Mouse (Mus musculus) regulatory T cell (primary cell): Measurements from ENCODE around the gene Plagl2.
"Not testable (repeated sequence)": the region's sequence is repeated elsewhere in the genome, so short reads cannot be mapped to it uniquely, and the experiment has no call there.

Source experiments
- in situ Hi-C: fragments of 300-600 bp; cut with MboI, MseI; formaldehyde crosslinking; loops from one replicate; pipeline ENCODE4 v1.15.1; 2025; ENCODE audit warnings: high pct_unique_total_duplicates

Gene Plagl2

GRCm38 (mm10) chr2:153241250-153242014 lies at the start of gene Plagl2, which contains the start of gene Pofut1:
Gene Plagl2 (minus strand): TSS chr2:153241426.
Gene Pofut1 (plus strand): TSS chr2:153241533.
- in situ Hi-C loops: loop anchor here (25.0 kb wide), 1 partner anchor 1796 kb away; no protein-coding TSS in a partner anchor

GRCm38 (mm10) chr2:153287835-153288234 lies 46.6 kb upstream of the Plagl2 start:
- in situ Hi-C loops: loop anchor here (5.0 kb wide), 1 partner anchor 41 kb away; no protein-coding TSS in a partner anchor

GRCm38 (mm10) chr2:153286524-153286923 lies 45.3 kb upstream of the Plagl2 start:
- in situ Hi-C loops: loop anchor here (5.0 kb wide), 1 partner anchor 39 kb away; no protein-coding TSS in a partner anchor

GRCm38 (mm10) chr2:153283919-153284318 lies 42.7 kb upstream of the Plagl2 start:
- in situ Hi-C loops: no loop called here

- in situ Hi-C loops: no loop called here
Measured at GRCm38 (mm10) chr2:153278357-153278756, 37.1 kb upstream of the Plagl2 start.

- in situ Hi-C loops: not testable (repeated sequence)
Measured at GRCm38 (mm10) chr2:153276846-153277245, 35.6 kb upstream of the Plagl2 start.

- in situ Hi-C loops: no loop called here
Measured at GRCm38 (mm10) chr2:153276440-153276839, 35.2 kb upstream of the Plagl2 start.

GRCm38 (mm10) chr2:153275577-153275976 lies 34.4 kb upstream of the Plagl2 start:
- in situ Hi-C loops: not testable (repeated sequence)

- in situ Hi-C loops: no loop called here
Measured at GRCm38 (mm10) chr2:153274919-153275247, 33.7 kb upstream of the Plagl2 start.

- in situ Hi-C loops: not testable (repeated sequence)
Measured at GRCm38 (mm10) chr2:153274200-153274918, 33.1 kb upstream of the Plagl2 start.

GRCm38 (mm10) chr2:153270231-153270915 lies 29.1 kb upstream of the Plagl2 start:
- in situ Hi-C loops: not testable (repeated sequence)

GRCm38 (mm10) chr2:153267331-153267730 lies 26.1 kb upstream of the Plagl2 start:
- in situ Hi-C loops: no loop called here

- in situ Hi-C loops: no loop called here
Measured at GRCm38 (mm10) chr2:153263053-153263452, 21.8 kb upstream of the Plagl2 start.

GRCm38 (mm10) chr2:153259864-153260674 lies 18.8 kb upstream of the Plagl2 start:
- in situ Hi-C loops: no loop called here

- in situ Hi-C loops: no loop called here
Measured at GRCm38 (mm10) chr2:153259030-153259863, 18.0 kb upstream of the Plagl2 start.

GRCm38 (mm10) chr2:153256604-153257003 lies 15.4 kb upstream of the Plagl2 start:
- in situ Hi-C loops: no loop called here

- in situ Hi-C loops: loop anchor here (5.0 to 25.0 kb wide), 3 partner anchors 38 to 1788 kb away; no protein-coding TSS in a partner anchor
Measured at GRCm38 (mm10) chr2:153249751-153250150, 8.5 kb upstream of the Plagl2 start.

- in situ Hi-C loops: loop anchor here (25.0 kb wide), 1 partner anchor 1795 kb away; no protein-coding TSS in a partner anchor
Measured at GRCm38 (mm10) chr2:153242156-153242555, 930 bp upstream of the Plagl2 start.

GRCm38 (mm10) chr2:153240701-153241235 lies 458 bp downstream of the Plagl2 start:
- in situ Hi-C loops: loop anchor here (25.0 kb wide), 1 partner anchor 1797 kb away; no protein-coding TSS in a partner anchor
